Mouse (Mus musculus) layer of hippocampus, adult 18-20 months (tissue): ENCODE measurements around the gene Tradd. TPM values are rescaled to one million over a fixed set of nuclear protein-coding genes. Genes with fewer than 3 reads are reported as not detected.

Source experiments
- microRNA-seq, 2 experiments: library from miRNA; unstranded; fragments of <30 nt; microRNA quantifications; one replicate each; pipeline ENCODE4 v1.2.0; 2021
- total RNA-seq, 2 experiments: library from RNA; stranded (reverse); gene quantifications; 2 replicates each; pipeline ENCODE4 v1.2.3; 2021

Gene Tradd
- total RNA-seq, 2 experiments from 2014 or later, result 7.8 to 8.5 TPM

Small RNAs within 50 kb of the gene (microRNA-seq; reads per million reads assigned to microRNA genes)
- gene Gm27320, result 0 reads per million in 2 experiments
- 11,020 to 11,446 reads per million in 2 experiments for gene Mir328

Other genes starting within 250 kb of the Tradd start
- not detected for gene Ces3a, start 216.0 kb downstream of the Tradd start, total RNA-seq
- not detected for gene Ces3b, start 180.9 kb downstream of the Tradd start, total RNA-seq
- gene Ces4a, start 132.8 kb downstream of the Tradd start, total RNA-seq, result not detected
- gene Cbfb, start 93.9 kb downstream of the Tradd start, total RNA-seq, result 10 to 100 TPM; 22.1 to 24.4 TPM
- gene D230025D16Rik, start 39.5 kb downstream of the Tradd start, total RNA-seq, result 10 to 100 TPM; 35.4 to 39.0 TPM
- gene B3gnt9, start 9.5 kb downstream of the Tradd start, total RNA-seq, result 1 to 10 TPM; 3.3 to 3.8 TPM
- 1 to 10 TPM; 1.0 to 1.1 TPM for gene Fbxl8, start within 50 bp of the Tradd start, total RNA-seq
- gene Hsf4, start 5.2 kb upstream of the Tradd start, total RNA-seq, result 10 to 100 TPM; 11.5 to 13.0 TPM
- gene Nol3, start 11.5 kb upstream of the Tradd start, total RNA-seq, result 10 to 100 TPM; 10.4 to 10.9 TPM
- gene 4931428F04Rik, start 25.3 kb upstream of the Tradd start, total RNA-seq, result 10 to 100 TPM; 19.2 to 23.5 TPM
- gene Exoc3l, start 31.5 kb upstream of the Tradd start, total RNA-seq, result under 1 TPM; 0.48 to 0.94 TPM
- 10 to 100 TPM; 34.2 to 36.7 TPM for gene E2f4, start 33.1 kb upstream of the Tradd start, total RNA-seq
- under 1 TPM; 0.79 to 0.97 TPM for gene Elmo3, start 41.0 kb upstream of the Tradd start, total RNA-seq
- 1 to 10 TPM; 4.6 to 5.3 TPM for gene Lrrc29, start 61.7 kb upstream of the Tradd start, total RNA-seq
- gene Tmem208, start 61.7 kb upstream of the Tradd start, total RNA-seq, result 10 to 100 TPM; 41.0 to 41.2 TPM
- 1 to 10 TPM; 2.0 to 3.4 TPM for gene Fhod1, start 83.3 kb upstream of the Tradd start, total RNA-seq
- gene Slc9a5, start 84.2 kb upstream of the Tradd start, total RNA-seq, result 10 to 100 TPM; 11.9 to 13.0 TPM
- gene Plekhg4, start 108.7 kb upstream of the Tradd start, total RNA-seq, result 1 to 10 TPM in 1 of 2 experiments, under 1 TPM in 1; 0.84 to 1.3 TPM
- not detected for gene Kctd19, start 148.9 kb upstream of the Tradd start, total RNA-seq
- 1 to 10 TPM in 1 of 2 experiments, under 1 TPM in 1; 0.76 to 1.3 TPM for gene Lrrc36, start 149.0 kb upstream of the Tradd start, total RNA-seq
- 10 to 100 TPM; 54.8 to 58.5 TPM for gene Tppp3, start 206.9 kb upstream of the Tradd start, total RNA-seq
- 10 to 100 TPM; 31.9 to 34.2 TPM for gene Zdhhc1, start 232.3 kb upstream of the Tradd start, total RNA-seq